Mouse (Mus musculus): ENCODE measurements around the gene Daw1. TPM values are rescaled to one million over a fixed set of nuclear protein-coding genes. Genes with fewer than 3 reads are reported as not detected.
A peak's percentile ranks its signal among the peaks of the same experiment; 100 is the strongest.

The Daw1 gene
- polyA plus RNA-seq, 1 experiment from 2014 or later: 0.81 TPM

- no peak for ATAC-seq
- Histone ChIP-seq H3K4me2 (replicated peaks) (no peak overlapping the region), H3K27me3 (no peaks in the 10 kb centered on the region), H3K9ac (replicated peaks) (no peak overlapping the region), H3K36me3 (no peaks in the 10 kb centered on the region), H3K27ac (no peak overlapping the region), H3K4me1 (replicated peaks) (no peaks in the 10 kb centered on the region), H3K4me3 (replicated peaks) (no peak overlapping the region), H3K9me3 (no peaks in the 10 kb centered on the region)
- WGBS: 85% methylated on average over 5 of the region's 5 CpGs
Measured at GRCm38 (mm10) chr1:83142055-83142454, 17.5 kb upstream of the Daw1 start.

- H3K4me2 ChIP-seq (replicated peaks): no peak overlapping the region
- no peaks in the 10 kb centered on the region for H3K36me3 ChIP-seq
- H3K4me1 ChIP-seq (replicated peaks): no peaks in the 10 kb centered on the region
- no peaks in the 10 kb centered on the region for H3K9me3 ChIP-seq
- no peak overlapping the region for H3K4me3 ChIP-seq (replicated peaks)
- H3K9ac ChIP-seq (replicated peaks): no peak overlapping the region
- no peaks in the 10 kb centered on the region for H3K27me3 ChIP-seq
- WGBS: 95% methylated on average over 2 of the region's 2 CpGs
- no peak for ATAC-seq
- H3K27ac ChIP-seq: no peak overlapping the region
Measured at GRCm38 (mm10) chr1:83146547-83146946, 13.0 kb upstream of the Daw1 start.

- WGBS: 79% methylated on average over 3 of the region's 3 CpGs
- no peak overlapping the region for H3K27ac ChIP-seq
- no peak for ATAC-seq
Measured at GRCm38 (mm10) chr1:83150227-83150626, 9.3 kb upstream of the Daw1 start.

GRCm38 (mm10) chr1:83152961-83153360 lies 6.6 kb upstream of the Daw1 start:
- no peaks in the 10 kb centered on the region for H3K4me1 ChIP-seq (replicated peaks)
- ATAC-seq: no peak
- H3K9ac ChIP-seq (replicated peaks): no peak overlapping the region

More at GRCm38 (mm10) chr1:83150227-83150626, 9.3 kb upstream of the Daw1 start:
- H3K4me1 ChIP-seq (replicated peaks): no peaks in the 10 kb centered on the region
- no peak overlapping the region for H3K4me3 ChIP-seq (replicated peaks)
- H3K9ac ChIP-seq (replicated peaks): no peak overlapping the region
- no peak overlapping the region for H3K4me2 ChIP-seq (replicated peaks)
- no peaks in the 10 kb centered on the region for H3K9me3 ChIP-seq
- H3K36me3 ChIP-seq: no peaks in the 10 kb centered on the region
- H3K27me3 ChIP-seq: no peaks in the 10 kb centered on the region

GRCm38 (mm10) chr1:83156876-83157275 lies 2.7 kb upstream of the Daw1 start:
- Histone ChIP-seq H3K4me3 (replicated peaks) (no peak overlapping the region), H3K27me3 (no peaks in the 10 kb centered on the region), H3K4me1 (replicated peaks) (no peaks in the 10 kb centered on the region), H3K9me3 (no peaks in the 10 kb centered on the region), H3K27ac (no peak overlapping the region), H3K36me3 (no peaks in the 10 kb centered on the region), H3K9ac (replicated peaks) (no peak overlapping the region), H3K4me2 (replicated peaks) (no peak overlapping the region)
- ATAC-seq: no peak
- WGBS: 73% methylated on average over 1 of the region's 1 CpGs

More at GRCm38 (mm10) chr1:83152961-83153360, 6.6 kb upstream of the Daw1 start:
- H3K4me3 ChIP-seq (replicated peaks): no peak overlapping the region
- H3K27me3 ChIP-seq: no peaks in the 10 kb centered on the region
- no peaks in the 10 kb centered on the region for H3K36me3 ChIP-seq
- no peaks in the 10 kb centered on the region for H3K9me3 ChIP-seq
- H3K4me2 ChIP-seq (replicated peaks): no peak overlapping the region
- 92% methylated on average over 3 of the region's 3 CpGs for WGBS
- H3K27ac ChIP-seq: no peak overlapping the region

GRCm38 (mm10) chr1:83161658-83162057 lies 2.1 kb downstream of the Daw1 start:
- no peak overlapping the region for H3K27ac ChIP-seq
- no peaks in the 10 kb centered on the region for H3K4me1 ChIP-seq (replicated peaks)
- 75% methylated on average over 3 of the region's 3 CpGs for WGBS
- no peaks in the 10 kb centered on the region for H3K9me3 ChIP-seq
- no peak overlapping the region for H3K9ac ChIP-seq (replicated peaks)
- H3K4me2 ChIP-seq (replicated peaks): no peak overlapping the region
- no peaks in the 10 kb centered on the region for H3K36me3 ChIP-seq
- no peaks in the 10 kb centered on the region for H3K27me3 ChIP-seq
- ATAC-seq: no peak
- no peak overlapping the region for H3K4me3 ChIP-seq (replicated peaks)

GRCm38 (mm10) chr1:83164027-83164426 lies 4.5 kb downstream of the Daw1 start:
- H3K4me3 ChIP-seq (replicated peaks): no peak overlapping the region
- no peak overlapping the region for H3K4me2 ChIP-seq (replicated peaks)
- H3K27ac ChIP-seq: no peak overlapping the region
- no peaks in the 10 kb centered on the region for H3K4me1 ChIP-seq (replicated peaks)
- H3K9ac ChIP-seq (replicated peaks): no peak overlapping the region
- H3K36me3 ChIP-seq: no peaks in the 10 kb centered on the region
- H3K9me3 ChIP-seq: no peaks in the 10 kb centered on the region
- no peaks in the 10 kb centered on the region for H3K27me3 ChIP-seq
- no peak for ATAC-seq
- WGBS: 81% methylated on average over 3 of the region's 3 CpGs

GRCm38 (mm10) chr1:83169158-83169557 lies 9.6 kb downstream of the Daw1 start:
- Histone ChIP-seq H3K4me3 (replicated peaks) (no peak overlapping the region), H3K4me1 (replicated peaks) (no peaks in the 10 kb centered on the region), H3K27ac (no peak overlapping the region), H3K9ac (replicated peaks) (no peak overlapping the region), H3K27me3 (no peaks in the 10 kb centered on the region), H3K4me2 (replicated peaks) (no peak overlapping the region), H3K36me3 (no peaks in the 10 kb centered on the region), H3K9me3 (0 out of 2 replicates have a peak, but pooled peaks cover 3% of the 10 kb centered on the region)
- WGBS: 90% methylated on average over 3 of the region's 3 CpGs
- ATAC-seq: no peak

GRCm38 (mm10) chr1:83175985-83176384 lies 16.4 kb downstream of the Daw1 start:
- Histone ChIP-seq H3K27ac (no peak overlapping the region), H3K27me3 (no peaks in the 10 kb centered on the region), H3K4me3 (replicated peaks) (no peak overlapping the region), H3K36me3 (no peaks in the 10 kb centered on the region), H3K9me3 (0 out of 2 replicates have a peak, but pooled peaks cover 3% of the 10 kb centered on the region), H3K9ac (replicated peaks) (no peak overlapping the region), H3K4me2 (replicated peaks) (no peak overlapping the region), H3K4me1 (replicated peaks) (no peaks in the 10 kb centered on the region)
- WGBS: 94% methylated on average over 1 of the region's 1 CpGs
- no peak for ATAC-seq

GRCm38 (mm10) chr1:83179531-83179930 lies 20.0 kb downstream of the Daw1 start:
- Histone ChIP-seq H3K9ac (replicated peaks) (no peak overlapping the region), H3K27ac (no peak overlapping the region), H3K4me2 (replicated peaks) (no peak overlapping the region), H3K36me3 (no peaks in the 10 kb centered on the region), H3K9me3 (no peaks in the 10 kb centered on the region), H3K4me3 (replicated peaks) (no peak overlapping the region), H3K27me3 (no peaks in the 10 kb centered on the region), H3K4me1 (replicated peaks) (no peaks in the 10 kb centered on the region)
- 93% methylated on average over 7 of the region's 7 CpGs for WGBS
- ATAC-seq: no peak

- Histone ChIP-seq H3K4me3 (replicated peaks) (no peak overlapping the region), H3K9ac (replicated peaks) (no peak overlapping the region)
Measured at GRCm38 (mm10) chr1:83181418-83181817, 21.9 kb downstream of the Daw1 start.

GRCm38 (mm10) chr1:83187154-83187553 lies 27.6 kb downstream of the Daw1 start:
- H3K9me3 ChIP-seq: no peaks in the 10 kb centered on the region
- H3K9ac ChIP-seq (replicated peaks): no peak overlapping the region
- H3K27ac ChIP-seq: no peak overlapping the region
- no peaks in the 10 kb centered on the region for H3K4me1 ChIP-seq (replicated peaks)
- H3K4me2 ChIP-seq (replicated peaks): no peak overlapping the region
- H3K27me3 ChIP-seq: no peaks in the 10 kb centered on the region
- no peaks in the 10 kb centered on the region for H3K36me3 ChIP-seq
- H3K4me3 ChIP-seq (replicated peaks): no peak overlapping the region
- ATAC-seq: no peak
- WGBS: 62% methylated on average over 2 of the region's 2 CpGs

More at GRCm38 (mm10) chr1:83181418-83181817, 21.9 kb downstream of the Daw1 start:
- peak; percentile 55; the same call in 1 of the 2 replicates for ATAC-seq
- WGBS: 71% methylated on average over 4 of the region's 4 CpGs
- Histone ChIP-seq H3K36me3 (no peaks in the 10 kb centered on the region), H3K27me3 (no peaks in the 10 kb centered on the region), H3K4me2 (replicated peaks) (no peak overlapping the region), H3K27ac (no peak overlapping the region), H3K9me3 (no peaks in the 10 kb centered on the region), H3K4me1 (replicated peaks) (no peaks in the 10 kb centered on the region)

- ATAC-seq: no peak
- H3K27me3 ChIP-seq: no peaks in the 10 kb centered on the region
- no peak overlapping the region for H3K27ac ChIP-seq
- H3K4me3 ChIP-seq (replicated peaks): no peak overlapping the region
- no peak overlapping the region for H3K9ac ChIP-seq (replicated peaks)
- no peaks in the 10 kb centered on the region for H3K4me1 ChIP-seq (replicated peaks)
- H3K36me3 ChIP-seq: no peaks in the 10 kb centered on the region
- H3K4me2 ChIP-seq (replicated peaks): no peak overlapping the region
- WGBS: 70% methylated on average over 1 of the region's 1 CpGs
- H3K9me3 ChIP-seq: no peaks in the 10 kb centered on the region
Measured at GRCm38 (mm10) chr1:83209981-83210380, 50.4 kb downstream of the Daw1 start.
